Mouse (Mus musculus) stomach, postnatal 0 days (tissue): ENCODE measurements around the gene Tubgcp2. TPM values are rescaled to one million over a fixed set of nuclear protein-coding genes. Genes with fewer than 3 reads are reported as not detected.

ENCODE experiments used
- ATAC-seq: fragments of 200-750 bp; cut with Nextera tagmentation; 2 replicates; pipeline ENCODE4 v1.8.0; 2017; ENCODE audit not compliant: low FRiP score, low TSS enrichment
- DNase-seq: peaks from one replicate; pipeline ENCODE4 v3.0.0-alpha.2; 2016; ENCODE audit warnings: low spot score
- H3K27ac ChIP-seq: fragments of 300-500 bp; sonication (generic); replicated peaks from 2 replicates; pipeline ENCODE4 v1.5.1; 2014; ENCODE audit warnings: mild to moderate bottlenecking, control low read depth
- H3K27me3 ChIP-seq: fragments of 300-500 bp; sonication (generic); 2 replicates; pipeline ENCODE4 v1.6.1; 2014; ENCODE audit warnings: low read length; ENCODE audit not compliant: control insufficient read depth, insufficient read depth
- H3K36me3 ChIP-seq: fragments of 300-500 bp; sonication (generic); 2 replicates; pipeline ENCODE4 v1.6.1; 2014; ENCODE audit warnings: low read length, mixed read lengths; ENCODE audit not compliant: control insufficient read depth, insufficient read depth
- H3K4me1 ChIP-seq: fragments of 300-500 bp; sonication (generic); replicated peaks from 2 replicates; pipeline ENCODE4 v1.6.1; 2014; ENCODE audit warnings: antibody characterized with exemption; ENCODE audit not compliant: control insufficient read depth, insufficient read depth
- H3K4me2 ChIP-seq: fragments of 300-500 bp; sonication (generic); replicated peaks from 2 replicates; pipeline ENCODE4 v1.6.1; 2014; ENCODE audit warnings: low read depth, mild to moderate bottlenecking, control low read depth, moderate library complexity
- H3K4me3 ChIP-seq: fragments of 300-500 bp; sonication (generic); 2 replicates; pipeline ENCODE4 v1.5.1; 2014; ENCODE audit warnings: low read depth, low read length, control low read depth
- H3K9ac ChIP-seq: fragments of 300-500 bp; sonication (generic); 2 replicates; pipeline ENCODE4 v1.6.1; 2014; ENCODE audit warnings: mild to moderate bottlenecking, low read length, control low read depth, mixed read lengths
- H3K9me3 ChIP-seq: fragments of 300-500 bp; sonication (generic); 2 replicates; pipeline ENCODE4 v1.6.1; 2016; ENCODE audit warnings: low read length; ENCODE audit not compliant: control insufficient read depth
- CTCF ChIP-seq: IDR thresholded peaks from 2 replicates; pipeline ENCODE4 v1.5.1; 2016; ENCODE audit warnings: antibody characterized with exemption, low read depth, mild to moderate bottlenecking, moderate library complexity
- EP300 ChIP-seq: optimal IDR thresholded peaks from 2 replicates; pipeline ENCODE3; 2016; ENCODE audit warnings: antibody characterized with exemption
- WGBS: fragments of 180-500 bp; shearing (Covaris S2); extraction: QIAGEN DNeasy Blood & Tissue Kit; methylation state at CpG from one replicate; pipeline ENCODE4 v1.1.7; 2014; 5-methylcytosine and 5-hydroxymethylcytosine counted together
- polyA plus RNA-seq: library from polyadenylated mRNA; unstranded; fragments of >200 nt; fragmentation: Nextera tagmentation; extraction: Ambion mirVana; gene quantifications from 2 replicates; pipeline ENCODE4 v1.2.1, GENCODE M21; 2015

Gene Tubgcp2
- polyA plus RNA-seq, 1 experiment from 2014 or later = 17.7 TPM

GRCm38 (mm10) chr7:139972923-139973331 lies 63.5 kb downstream of the Tubgcp2 start:
- ATAC-seq (no peak), DNase-seq (no peak)
- Histone ChIP-seq H3K4me1 (no peaks in the 10 kb centered on the region), H3K36me3 (no peaks in the 10 kb centered on the region), H3K27me3 (no peaks in the 10 kb centered on the region), H3K27ac (no peak overlapping the region), H3K4me3 (no peak overlapping the region), H3K9me3 (no peaks in the 10 kb centered on the region), H3K4me2 (no peak overlapping the region), H3K9ac (no peak overlapping the region)
- no peak for TF ChIP-seq CTCF
- TF ChIP-seq EP300 = no peak

- H3K9ac ChIP-seq = no peak overlapping the region; the same call in 1 of the 2 replicates
- TF ChIP-seq CTCF (no peak), EP300 (no peak)
- H3K4me1 ChIP-seq = no peaks in the 10 kb centered on the region
- H3K36me3 ChIP-seq = no peaks in the 10 kb centered on the region
- H3K27me3 ChIP-seq = no peaks in the 10 kb centered on the region
- H3K4me3 ChIP-seq = no peak overlapping the region
- ATAC-seq (peak; percentile 51; the same call in 1 of the 2 replicates), DNase-seq (no peak)
- WGBS = 51% methylated on average over 6 of the region's 6 CpGs
- no peaks in the 10 kb centered on the region for H3K9me3 ChIP-seq
- H3K27ac ChIP-seq = peak overlapping the region; percentile 58
- no peak overlapping the region for H3K4me2 ChIP-seq
These were observed 65.0 kb downstream of the Tubgcp2 start for GRCm38 (mm10) chr7:139971436-139971835.

- 59% methylated on average over 5 of the region's 5 CpGs for WGBS
- 0 out of 2 replicates have a peak, but pooled peaks have one; percentile 20 for ATAC-seq
- Histone ChIP-seq H3K9me3 (no peaks in the 10 kb centered on the region), H3K4me2 (no peak overlapping the region), H3K27ac (peak overlapping the region; percentile 58), H3K4me1 (no peaks in the 10 kb centered on the region), H3K36me3 (no peaks in the 10 kb centered on the region), H3K9ac (no peak overlapping the region), H3K27me3 (no peaks in the 10 kb centered on the region), H3K4me3 (no peak overlapping the region)
- no peak for DNase-seq
- TF ChIP-seq EP300 (no peak), CTCF (no peak)
These were observed 65.5 kb downstream of the Tubgcp2 start for GRCm38 (mm10) chr7:139970979-139971378.

GRCm38 (mm10) chr7:139970216-139970919 lies 66.1 kb downstream of the Tubgcp2 start:
- no peaks in the 10 kb centered on the region for H3K4me1 ChIP-seq
- TF ChIP-seq EP300 = no peak
- no peak for TF ChIP-seq CTCF
- H3K4me3 ChIP-seq = no peak overlapping the region
- DNase-seq (no peak), ATAC-seq (no peak)
- H3K9ac ChIP-seq = no peak overlapping the region
- 69% methylated on average over 10 of the region's 10 CpGs for WGBS
- no peaks in the 10 kb centered on the region for H3K36me3 ChIP-seq
- no peaks in the 10 kb centered on the region for H3K9me3 ChIP-seq
- no peaks in the 10 kb centered on the region for H3K27me3 ChIP-seq
- peak overlapping the region; percentile 58 for H3K27ac ChIP-seq
- no peak overlapping the region for H3K4me2 ChIP-seq

GRCm38 (mm10) chr7:139969348-139970130 lies 66.9 kb downstream of the Tubgcp2 start:
- TF ChIP-seq EP300 (no peak), CTCF (peak; percentile 87)
- Histone ChIP-seq H3K27ac (0 out of 2 replicates have a peak overlapping the region, but pooled peaks have one; percentile 14), H3K27me3 (no peaks in the 10 kb centered on the region), H3K4me1 (no peaks in the 10 kb centered on the region), H3K4me2 (no peak overlapping the region), H3K36me3 (no peaks in the 10 kb centered on the region), H3K4me3 (no peak overlapping the region), H3K9me3 (no peaks in the 10 kb centered on the region), H3K9ac (no peak overlapping the region)
- WGBS = 41% methylated on average over 10 of the region's 10 CpGs
- ATAC-seq (0 out of 2 replicates have a peak, but pooled peaks have one; percentile 11), DNase-seq (peak; percentile 75)

GRCm38 (mm10) chr7:139968428-139968827 lies 68.0 kb downstream of the Tubgcp2 start:
- TF ChIP-seq EP300 (no peak), CTCF (no peak)
- 57% methylated on average over 5 of the region's 5 CpGs for WGBS
- Histone ChIP-seq H3K9me3 (no peaks in the 10 kb centered on the region), H3K4me1 (no peaks in the 10 kb centered on the region), H3K27me3 (no peaks in the 10 kb centered on the region), H3K36me3 (no peaks in the 10 kb centered on the region), H3K9ac (no peak overlapping the region), H3K27ac (no peak overlapping the region), H3K4me3 (no peak overlapping the region), H3K4me2 (no peak overlapping the region)
- ATAC-seq = no peak
- DNase-seq = no peak
